ENCODE assay signal across 13 mouse cellular contexts in the genomic region with DNA sequence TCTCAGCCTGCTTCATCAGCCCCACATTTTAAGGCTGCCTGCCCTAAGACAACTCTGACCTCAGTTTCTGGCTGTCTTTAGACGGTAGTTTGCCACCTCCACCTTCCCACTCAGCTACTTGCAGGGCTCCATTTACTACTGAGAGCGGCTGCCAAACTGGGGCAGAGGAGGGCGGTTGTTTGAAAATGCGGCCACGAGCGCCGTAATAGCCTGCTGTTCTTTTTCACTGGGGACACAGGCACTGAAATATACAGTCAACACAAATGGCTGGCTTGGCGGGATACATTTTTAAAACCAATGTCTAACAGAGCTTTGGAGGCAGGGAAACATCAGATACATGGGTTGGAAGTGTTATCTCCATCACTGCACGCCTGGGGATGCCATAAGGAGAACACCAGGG.
DNase-seq lines count a peak whose midpoint lies in the region; TF ChIP-seq lines count a peak whose summit lies in the region.
"Had no signal": no experiment of that assay in that cellular context is flagged by ENCODE, and none has a peak within 500 bp of the region (broad histone marks: within the 10 kb centered on the region; RNA-seq: fewer than 3 reads in every experiment).

No protein-coding gene starts in this region.

- DNase-seq in left cerebral cortex, adult 18-20 months (ENCODE audit: low spot score in 2 of 2) = peak; percentile 50 to 53
- DNase-seq in left cerebral cortex, adult 11 months (ENCODE audit: low spot score) = no peak
- peak; percentile 30 for DNase-seq in brain, embryonic 14.5 days (ENCODE audit: low read depth)
- peak; percentile 54 to 57 for DNase-seq in frontal cortex, postnatal 36 days (ENCODE audit: low spot score in 2 of 2)
- peak; percentile 26 for DNase-seq in right cerebral cortex, postnatal 14 days
- no peak for DNase-seq in Muller cell, postnatal 12 days (ENCODE audit: inconsistent ontology term)
- DNase-seq in cerebellum, adult 18-20 months = no peak
- DNase-seq: adrenal gland, adult 8-10 months; cerebellum, postnatal 10 days; gastrocnemius, adult 2 months; heart, postnatal 36 days; kidney, adult 11 months; spleen, adult 18-20 months had no signal

- TF ChIP-seq POLR2A in brain, embryonic 14.5 days (IDR thresholded peaks at IDR 0.05; ENCODE audit: borderline replicate concordance, extremely low read depth, insufficient read depth, insufficient read length, poor library complexity, severe bottlenecking) = no peak

- TF ChIP-seq CTCF in brain, embryonic 14.5 days (IDR thresholded peaks at IDR 0.05; ENCODE audit: borderline replicate concordance, extremely low read depth, insufficient read depth, insufficient read length) = no peak

Comparison
In these comparisons a context has a peak if more than half of its experiments do, and no peak if none do; other contexts are left out.
1. DNase-seq: peak in left cerebral cortex, adult 18-20 months (2 of 2), brain, embryonic 14.5 days (single experiment), frontal cortex, postnatal 36 days (2 of 2) and right cerebral cortex, postnatal 14 days (single experiment); none in left cerebral cortex, adult 11 months (single experiment), Muller cell, postnatal 12 days (single experiment) and cerebellum, adult 18-20 months (0 of 2).